Mouse (Mus musculus) liver, adult 2 months (tissue): ENCODE data around the gene Tes. TPM values are rescaled to one million over a fixed set of nuclear protein-coding genes. Genes with fewer than 3 reads are reported as not detected.
"Not testable (repeated sequence)": the region's sequence is repeated elsewhere in the genome, so short reads cannot be mapped to it uniquely, and the experiment has no call there.

ENCODE experiments used
- DNase-seq: peaks from one replicate; pipeline ENCODE4 v3.0.0-alpha.2; 2011; ENCODE audit warnings: low read depth, low spot score; ENCODE audit errors: extremely low read depth
- H3K27ac ChIP-seq: fragments of 200-500 bp; replicated peaks from 2 replicates; pipeline ENCODE4 v1.5.1; 2012; ENCODE audit warnings: low read depth, mild to moderate bottlenecking, control low read depth, inconsistent platforms, low read length; ENCODE audit not compliant: insufficient read depth
- H3K27me3 ChIP-seq: fragments of 200-500 bp; 2 replicates; pipeline ENCODE4 v1.6.1; 2012; ENCODE audit warnings: mild to moderate bottlenecking, moderate library complexity, low read length, inconsistent platforms; ENCODE audit not compliant: control insufficient read depth, insufficient read depth
- H3K36me3 ChIP-seq: fragments of 200-500 bp; 2 replicates; pipeline ENCODE4 v1.6.1; 2012; ENCODE audit warnings: low read length, inconsistent platforms; ENCODE audit not compliant: control insufficient read depth, insufficient read depth
- H3K4me1 ChIP-seq: fragments of 200-500 bp; 2 replicates; pipeline ENCODE4 v1.6.1; 2011; ENCODE audit warnings: low read length; ENCODE audit not compliant: control insufficient read depth, insufficient read depth
- H3K4me3 ChIP-seq: fragments of 200-500 bp; 2 replicates; pipeline ENCODE4 v1.5.1; 2011; ENCODE audit warnings: low read depth, mild to moderate bottlenecking, control low read depth, low read length, moderate library complexity; ENCODE audit not compliant: insufficient read depth
- H3K79me2 ChIP-seq: fragments of 200-500 bp; 2 replicates; pipeline ENCODE4 v1.6.1; 2012; ENCODE audit warnings: inconsistent platforms, mild to moderate bottlenecking, low read length, moderate library complexity; ENCODE audit not compliant: control insufficient read depth, insufficient read depth
- H3K9ac ChIP-seq: fragments of 200-500 bp; 2 replicates; pipeline ENCODE4 v1.6.1; 2012; ENCODE audit warnings: low read depth, mild to moderate bottlenecking, control low read depth, inconsistent platforms, low read length
- CTCF ChIP-seq: fragments of 200-500 bp; IDR thresholded peaks from 2 replicates; pipeline ENCODE4 v1.5.1; 2011; ENCODE audit warnings: low read depth, low read length, control low read depth
- POLR2A ChIP-seq: fragments of 200-500 bp; IDR thresholded peaks from 2 replicates; pipeline ENCODE4 v1.6.1; 2011; ENCODE audit warnings: low read length, control low read depth; ENCODE audit not compliant: insufficient read depth; ENCODE audit errors: extremely low read depth
- WGBS: fragments of 180-500 bp; shearing (Covaris S2); methylation state at CpG from one replicate; pipeline ENCODE4 v1.1.7; 2018; 5-methylcytosine and 5-hydroxymethylcytosine counted together
- polyA plus RNA-seq: library from polyadenylated mRNA; depleted of rRNA; stranded (reverse); fragments of >200 nt; gene quantifications from 2 replicates; pipeline ENCODE4 v1.2.3, GENCODE M21; 2012
- total RNA-seq: library from RNA; depleted of rRNA; stranded (reverse); fragments of >200 nt; gene quantifications from 2 replicates; pipeline ENCODE4 v1.2.3, GENCODE M21; 2014

Tes gene
- total and polyA plus RNA-seq, 2 experiments = 0.67 to 1.9 TPM

- 75% methylated on average over 2 of the region's 2 CpGs for WGBS
- H3K9ac ChIP-seq = no peak overlapping the region
- no peaks in the 10 kb centered on the region for H3K79me2 ChIP-seq
- no peaks in the 10 kb centered on the region for H3K36me3 ChIP-seq
- H3K4me3 ChIP-seq = no peak overlapping the region
- no peaks in the 10 kb centered on the region for H3K27me3 ChIP-seq
- H3K27ac ChIP-seq = no peak overlapping the region
- TF ChIP-seq CTCF = no peak
- TF ChIP-seq POLR2A = no peak
- no peak for DNase-seq
- H3K4me1 ChIP-seq = peaks cover 16% of the 10 kb centered on the region
Measured at GRCm38 (mm10) chr6:17060154-17060553, 4.8 kb upstream of the Tes start.

GRCm38 (mm10) chr6:17061826-17062225 lies 3.1 kb upstream of the Tes start:
- not testable (repeated sequence) for H3K36me3 ChIP-seq, H3K27me3 ChIP-seq, H3K79me2 ChIP-seq, H3K27ac ChIP-seq, DNase-seq, H3K9ac ChIP-seq, H3K4me3 ChIP-seq
- 89% methylated on average over 4 of the region's 4 CpGs for WGBS
- peaks cover 13% of the 10 kb centered on the region for H3K4me1 ChIP-seq

- Histone ChIP-seq H3K9ac (no peak overlapping the region), H3K4me1 (peaks cover 13% of the 10 kb centered on the region), H3K36me3 (no peaks in the 10 kb centered on the region), H3K27ac (no peak overlapping the region), H3K27me3 (no peaks in the 10 kb centered on the region), H3K4me3 (no peak overlapping the region), H3K79me2 (no peaks in the 10 kb centered on the region)
- DNase-seq = peak; percentile 78
- TF ChIP-seq POLR2A (no peak), CTCF (no peak)
- 65% methylated on average over 6 of the region's 6 CpGs for WGBS
Measured at GRCm38 (mm10) chr6:17062366-17062765, 2.6 kb upstream of the Tes start.

GRCm38 (mm10) chr6:17065791-17066169 lies 831 bp downstream of the Tes start:
- TF ChIP-seq POLR2A = no peak
- no peak for TF ChIP-seq CTCF
- H3K9ac ChIP-seq = no peak overlapping the region
- no peaks in the 10 kb centered on the region for H3K79me2 ChIP-seq
- no peaks in the 10 kb centered on the region for H3K36me3 ChIP-seq
- H3K4me1 ChIP-seq = peaks cover 13% of the 10 kb centered on the region
- H3K27me3 ChIP-seq = no peaks in the 10 kb centered on the region; the same call in 1 of the 2 replicates
- no peak for DNase-seq
- H3K27ac ChIP-seq = no peak overlapping the region
- peak overlapping the region; percentile 86; the same call in 1 of the 2 replicates for H3K4me3 ChIP-seq
- 21% methylated on average over 12 of the region's 12 CpGs for WGBS

- WGBS = 79% methylated on average over 11 of the region's 11 CpGs
- Histone ChIP-seq H3K27me3 (no peaks in the 10 kb centered on the region; the same call in 1 of the 2 replicates), H3K79me2 (no peaks in the 10 kb centered on the region), H3K27ac (no peak overlapping the region), H3K4me1 (peaks cover 13% of the 10 kb centered on the region), H3K36me3 (no peaks in the 10 kb centered on the region), H3K4me3 (no peak overlapping the region), H3K9ac (no peak overlapping the region)
- no peak for DNase-seq
- TF ChIP-seq POLR2A (no peak), CTCF (no peak)
Measured at GRCm38 (mm10) chr6:17066211-17066940, 1.4 kb downstream of the Tes start.

GRCm38 (mm10) chr6:17071899-17072298 lies 7.0 kb downstream of the Tes start:
- no peaks in the 10 kb centered on the region for H3K36me3 ChIP-seq
- no peaks in the 10 kb centered on the region; the same call in 1 of the 2 replicates for H3K27me3 ChIP-seq
- no peaks in the 10 kb centered on the region; the same call in 1 of the 2 replicates for H3K79me2 ChIP-seq
- no peak overlapping the region for H3K4me3 ChIP-seq
- DNase-seq = no peak
- H3K4me1 ChIP-seq = no peaks in the 10 kb centered on the region
- TF ChIP-seq POLR2A (no peak), CTCF (no peak)
- H3K9ac ChIP-seq = no peak overlapping the region
- 91% methylated on average over 3 of the region's 3 CpGs for WGBS
- no peak overlapping the region for H3K27ac ChIP-seq
